Mouse (Mus musculus): ENCODE results near the gene Th.

DNA sequence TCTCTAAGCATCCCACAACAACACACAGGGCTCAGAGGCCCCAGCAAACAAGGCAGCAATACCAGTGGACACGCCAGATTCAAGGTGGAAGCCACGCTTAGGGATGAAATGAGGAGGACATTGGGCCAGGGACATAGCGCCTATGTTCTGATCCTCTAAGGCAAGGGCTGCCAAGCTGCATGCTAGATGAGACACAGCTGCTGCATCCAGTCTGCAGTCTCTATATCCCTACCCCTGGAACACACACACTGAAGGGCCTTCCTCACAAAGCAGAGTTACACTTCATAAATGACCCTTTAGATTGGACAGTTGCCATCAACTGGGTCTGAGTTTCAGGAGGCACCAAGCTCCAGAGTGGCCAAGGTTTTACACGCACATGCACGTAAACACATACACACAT, 13.3 kb downstream of the Th start:
- no peak for TF ChIP-seq CTCF (IDR thresholded peaks at IDR 0.05; ENCODE audit: borderline replicate concordance, extremely low read depth, insufficient read depth, insufficient read length)
- TF ChIP-seq POLR2A (IDR thresholded peaks at IDR 0.05; ENCODE audit: borderline replicate concordance, extremely low read depth, insufficient read depth, insufficient read length, poor library complexity, severe bottlenecking), result no peak
